Mouse (Mus musculus) spleen, adult 2 months (tissue): Measurements from ENCODE around the gene Pprc1. TPM values are rescaled to one million over a fixed set of nuclear protein-coding genes. Genes with fewer than 3 reads are reported as not detected.
A peak's percentile ranks its signal among the peaks of the same experiment; 100 is the strongest.

ENCODE experiments used
- DNase-seq, 2 experiments: peaks; one replicate each; pipeline versions ENCODE4 v3.0.0 to v3.0.0-alpha.2; 2012 to 2021; ENCODE audit warnings: low spot score in 2 of 2, low read depth in 1 of 2
- H3K27ac ChIP-seq: fragments of 200-500 bp; 2 replicates; pipeline ENCODE4 v1.5.1; 2012; ENCODE audit warnings: low read length, inconsistent platforms; ENCODE audit not compliant: insufficient read depth
- H3K27me3 ChIP-seq: fragments of 200-500 bp; 2 replicates; pipeline ENCODE4 v1.6.1; 2012; ENCODE audit warnings: mild to moderate bottlenecking, moderate library complexity, low read length, inconsistent platforms; ENCODE audit not compliant: control insufficient read depth, insufficient read depth
- H3K36me3 ChIP-seq: fragments of 200-500 bp; 2 replicates; pipeline ENCODE4 v1.6.1; 2012; ENCODE audit warnings: mild to moderate bottlenecking, low read length, inconsistent platforms; ENCODE audit not compliant: control insufficient read depth, insufficient read depth
- H3K4me1 ChIP-seq: fragments of 200-500 bp; 2 replicates; pipeline ENCODE4 v1.6.1; 2011; ENCODE audit warnings: inconsistent platforms; ENCODE audit not compliant: control insufficient read depth, insufficient read depth, insufficient read length
- H3K4me3 ChIP-seq: fragments of 200-500 bp; 2 replicates; pipeline ENCODE4 v1.5.1; 2011; ENCODE audit warnings: mild to moderate bottlenecking, inconsistent platforms; ENCODE audit not compliant: insufficient read depth, insufficient read length; ENCODE audit errors: extremely low read depth
- CTCF ChIP-seq: fragments of 200-500 bp; IDR thresholded peaks from 2 replicates; pipeline ENCODE4 v1.5.1; 2011; ENCODE audit warnings: mild to moderate bottlenecking, inconsistent platforms; ENCODE audit not compliant: insufficient read depth, insufficient read length, insufficient replicate concordance; ENCODE audit errors: extremely low read depth
- POLR2A ChIP-seq: fragments of 200-500 bp; IDR thresholded peaks from 2 replicates; pipeline ENCODE4 v1.6.1; 2011; ENCODE audit warnings: low read depth, low read length, inconsistent platforms
- WGBS: fragments of 180-500 bp; shearing (Covaris S2); methylation state at CpG from one replicate; pipeline ENCODE4 v1.1.7; 2018; 5-methylcytosine and 5-hydroxymethylcytosine counted together
- polyA plus RNA-seq: library from polyadenylated mRNA; depleted of rRNA; stranded (reverse); fragments of >200 nt; gene quantifications from 2 replicates; pipeline ENCODE4 v1.2.3, GENCODE M21; 2012; rRNA removed

Pprc1 gene
- polyA plus RNA-seq, result 28.5 and 30.7 TPM in 2 replicates

GRCm38 (mm10) chr19:46044271-46044992 lies at the start of gene Pprc1:
Pprc1 (plus strand) TSS chr19:46044886.
- WGBS, result 1% methylated on average over 34 of the region's 34 CpGs
- no peak for DNase-seq
- H3K4me3 ChIP-seq, result peak within 1 kb of the TSS; percentile 81

GRCm38 (mm10) chr19:45997365-45997764 lies 47.3 kb upstream of the Pprc1 start:
- 40% methylated on average over 5 of the region's 5 CpGs for WGBS
- no peak for DNase-seq
- no peaks in the 10 kb centered on the region for H3K27me3 ChIP-seq
- peaks cover 2% of the 10 kb centered on the region; the same call in 1 of the 2 replicates for H3K4me1 ChIP-seq
- no peaks in the 10 kb centered on the region for H3K36me3 ChIP-seq
- H3K4me3 ChIP-seq, result 0 out of 2 replicates have a peak overlapping the region, but pooled peaks have one; percentile 14
- no peak for TF ChIP-seq POLR2A
- TF ChIP-seq CTCF, result no peak
- H3K27ac ChIP-seq, result peak overlapping the region; percentile 99; the same call in 1 of the 2 replicates

More at GRCm38 (mm10) chr19:46044271-46044992, at the start of gene Pprc1:
- H3K27me3 ChIP-seq, result no peaks in the 10 kb centered on the region
- peak within 1 kb of the TSS; percentile 94 for H3K27ac ChIP-seq
- TF ChIP-seq POLR2A (no peak), CTCF (no peak)
- peaks cover 34% of the 10 kb centered on the region; the same call in 1 of the 2 replicates for H3K4me1 ChIP-seq
- no peaks in the 10 kb centered on the region for H3K36me3 ChIP-seq

GRCm38 (mm10) chr19:45997785-45998693 lies 46.6 kb upstream of the Pprc1 start, which contains the start of gene Armh3:
Armh3 (minus strand) TSS chr19:45998488.
- WGBS, result 1% methylated on average over 74 of the region's 76 CpGs

GRCm38 (mm10) chr19:45998694-45999217 lies 45.9 kb upstream of the Pprc1 start:
- H3K27ac ChIP-seq, result no peak overlapping the region
- H3K27me3 ChIP-seq, result no peaks in the 10 kb centered on the region
- peak overlapping the region; percentile 85; the same call in 1 of the 2 replicates for H3K4me3 ChIP-seq
- WGBS, result 13% methylated on average over 8 of the region's 8 CpGs
- no peak for DNase-seq
- no peaks in the 10 kb centered on the region for H3K36me3 ChIP-seq
- peaks cover 2% of the 10 kb centered on the region; the same call in 1 of the 2 replicates for H3K4me1 ChIP-seq
- TF ChIP-seq POLR2A (no peak), CTCF (no peak)

More at GRCm38 (mm10) chr19:45997785-45998693, 46.6 kb upstream of the Pprc1 start, which contains the start of gene Armh3:
- peak within 1 kb of the TSS; percentile 99 for H3K27ac ChIP-seq
- no peaks in the 10 kb centered on the region for H3K27me3 ChIP-seq
- peaks cover 2% of the 10 kb centered on the region; the same call in 1 of the 2 replicates for H3K4me1 ChIP-seq
- TF ChIP-seq CTCF (no peak), POLR2A (peak; percentile 25)
- peak within 1 kb of the TSS; percentile 85 for H3K4me3 ChIP-seq
- peak; percentile 87 to 95 for DNase-seq
- H3K36me3 ChIP-seq, result no peaks in the 10 kb centered on the region

GRCm38 (mm10) chr19:45999378-45999777 lies 45.3 kb upstream of the Pprc1 start:
- H3K4me3 ChIP-seq, result no peak overlapping the region
- 51% methylated on average over 1 of the region's 1 CpGs for WGBS
- no peak for TF ChIP-seq CTCF
- no peak for TF ChIP-seq POLR2A
- H3K27ac ChIP-seq, result no peak overlapping the region
- H3K36me3 ChIP-seq, result no peaks in the 10 kb centered on the region
- H3K4me1 ChIP-seq, result peaks cover 8% of the 10 kb centered on the region; the same call in 1 of the 2 replicates
- DNase-seq, result no peak
- no peaks in the 10 kb centered on the region for H3K27me3 ChIP-seq

- Histone ChIP-seq H3K4me1 (peaks cover 22% of the 10 kb centered on the region), H3K36me3 (peaks cover 3% of the 10 kb centered on the region; the same call in 1 of the 2 replicates), H3K27ac (no peak overlapping the region), H3K4me3 (no peak overlapping the region), H3K27me3 (no peaks in the 10 kb centered on the region)
- DNase-seq, result no peak
- no peak for TF ChIP-seq CTCF
- TF ChIP-seq POLR2A, result no peak
- WGBS, result 47% methylated on average over 9 of the region's 9 CpGs
These were observed 42.4 kb upstream of the Pprc1 start for GRCm38 (mm10) chr19:46002279-46002678.
